Mouse (Mus musculus): Measurements from ENCODE around the gene Nwd2. TPM values are rescaled to one million over a fixed set of nuclear protein-coding genes. Genes with fewer than 3 reads are reported as not detected.

Nwd2 gene
- total RNA-seq, 4 experiments from 2014 or later = not detected

- DNase-seq (ENCODE audit: low spot score) = no peak
Measured at GRCm38 (mm10) chr5:63755092-63755761, 106.3 kb downstream of the Nwd2 start.

GRCm38 (mm10) chr5:63755938-63756337 lies 107.0 kb downstream of the Nwd2 start:
- no peak for DNase-seq (ENCODE audit: low spot score)

GRCm38 (mm10) chr5:63765886-63766285 lies 117.0 kb downstream of the Nwd2 start:
- DNase-seq (ENCODE audit: low spot score) = no peak

- peak; percentile 5 for DNase-seq (ENCODE audit: low spot score)
Measured at GRCm38 (mm10) chr5:63766715-63767114, 117.8 kb downstream of the Nwd2 start.

- DNase-seq (ENCODE audit: low spot score) = no peak
Measured at GRCm38 (mm10) chr5:63767464-63767863, 118.6 kb downstream of the Nwd2 start.

- DNase-seq (ENCODE audit: low spot score) = no peak
Measured at GRCm38 (mm10) chr5:63768220-63768619, 119.3 kb downstream of the Nwd2 start.

- DNase-seq (ENCODE audit: low spot score) = no peak
Measured at GRCm38 (mm10) chr5:63772971-63773370, 124.1 kb downstream of the Nwd2 start.

- no peak for DNase-seq (ENCODE audit: low spot score)
Measured at GRCm38 (mm10) chr5:63773603-63774002, 124.7 kb downstream of the Nwd2 start.

GRCm38 (mm10) chr5:63788156-63788826 lies 139.4 kb downstream of the Nwd2 start:
- DNase-seq (ENCODE audit: low spot score) = no peak

GRCm38 (mm10) chr5:63811819-63812508 lies 163.1 kb downstream of the Nwd2 start, which contains the start of gene 0610040J01Rik:
Gene 0610040J01Rik (plus strand): TSS chr5:63812363.
- peak; percentile 63 for DNase-seq (ENCODE audit: low spot score)

- DNase-seq (ENCODE audit: low spot score) = no peak
Measured at GRCm38 (mm10) chr5:63812509-63812865, 163.6 kb downstream of the Nwd2 start.

- DNase-seq (ENCODE audit: low spot score) = no peak
Measured at GRCm38 (mm10) chr5:63816643-63817042, 167.7 kb downstream of the Nwd2 start.

GRCm38 (mm10) chr5:63817270-63817669 lies 168.4 kb downstream of the Nwd2 start:
- DNase-seq (ENCODE audit: low spot score) = peak; percentile 36

- DNase-seq (ENCODE audit: low spot score) = no peak
Measured at GRCm38 (mm10) chr5:63818975-63819374, 170.1 kb downstream of the Nwd2 start.

GRCm38 (mm10) chr5:63819519-63819918 lies 170.6 kb downstream of the Nwd2 start:
- DNase-seq (ENCODE audit: low spot score) = no peak

- DNase-seq (ENCODE audit: low spot score) = no peak
Measured at GRCm38 (mm10) chr5:63821176-63821575, 172.3 kb downstream of the Nwd2 start.

- no peak for DNase-seq (ENCODE audit: low spot score)
Measured at GRCm38 (mm10) chr5:63821860-63822259, 173.0 kb downstream of the Nwd2 start.

- no peak for DNase-seq (ENCODE audit: low spot score)
Measured at GRCm38 (mm10) chr5:63823362-63824332, 174.7 kb downstream of the Nwd2 start.

- DNase-seq (ENCODE audit: low spot score) = no peak
Measured at GRCm38 (mm10) chr5:63824599-63825350, 175.9 kb downstream of the Nwd2 start.

GRCm38 (mm10) chr5:63825881-63826280 lies 177.0 kb downstream of the Nwd2 start:
- no peak for DNase-seq (ENCODE audit: low spot score)

- DNase-seq (ENCODE audit: low spot score) = peak; percentile 36
Measured at GRCm38 (mm10) chr5:63827006-63827405, 178.1 kb downstream of the Nwd2 start.

Data from heart, adult 8-10 months (tissue).